Mouse (Mus musculus) testis, adult 2 months (tissue): Measurements from ENCODE around the gene Cdk2ap2.

Experiments
- CTCF ChIP-seq: fragments of 200-500 bp; IDR thresholded peaks from 2 replicates; pipeline ENCODE4 v1.5.1; 2012; ENCODE audit warnings: low read depth, mild to moderate bottlenecking, inconsistent platforms, low read length, moderate library complexity; ENCODE audit not compliant: control insufficient read depth, insufficient read depth, insufficient replicate concordance
- POLR2A ChIP-seq: fragments of 200-500 bp; IDR thresholded peaks from 2 replicates; pipeline ENCODE4 v1.6.1; 2012; ENCODE audit warnings: low read depth, mild to moderate bottlenecking, inconsistent platforms, low read length, moderate library complexity; ENCODE audit not compliant: control insufficient read depth

DNA sequence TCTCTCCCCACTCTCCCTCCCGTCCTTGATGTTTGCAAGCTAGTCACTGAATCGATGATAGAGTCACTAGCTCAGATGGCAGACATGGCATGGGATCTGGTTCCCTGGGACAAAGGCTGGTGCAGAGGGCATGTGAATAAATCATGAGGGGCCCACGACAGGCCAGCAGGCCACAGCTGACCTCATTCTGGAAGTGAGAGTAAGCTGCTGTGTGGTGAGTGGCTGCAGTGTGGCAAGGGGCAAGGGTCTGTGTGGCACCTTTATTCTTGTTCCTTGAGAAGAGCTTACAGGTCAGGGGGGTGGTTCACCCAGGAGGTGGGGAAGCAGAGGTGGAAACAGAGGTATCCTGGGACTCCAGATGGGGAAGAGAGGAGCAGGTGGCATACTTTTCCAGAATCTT lies 15.6 kb upstream of the Cdk2ap2 start, which contains the start of gene Cabp2:
- TF ChIP-seq POLR2A (no peak), CTCF (no peak)
